Mouse (Mus musculus) adrenal gland, adult 8-10 months (tissue): ENCODE measurements around the gene Sys1. TPM values are rescaled to one million over a fixed set of nuclear protein-coding genes. Genes with fewer than 3 reads are reported as not detected.

ENCODE experiments used
- total RNA-seq, 4 experiments: library from RNA; stranded (reverse); gene quantifications; 2 replicates each; pipeline ENCODE4 v1.2.4; 2022

Sys1 gene
- total RNA-seq, 4 experiments from 2014 or later = 26.2 to 34.8 (median 30.9) TPM

Other genes with a start within 250 kb of the Sys1 start
- gene Wfdc15b, start 235.3 kb upstream of the Sys1 start, total RNA-seq = not detected
- gene Svs2, start 218.5 kb upstream of the Sys1 start, total RNA-seq = not detected
- not detected for gene Svs3b, start 200.3 kb upstream of the Sys1 start, total RNA-seq
- gene Svs4, start 178.5 kb upstream of the Sys1 start, total RNA-seq = not detected
- not detected for gene Svs3a, start 167.7 kb upstream of the Sys1 start, total RNA-seq
- not detected for gene Svs6, start 140.2 kb upstream of the Sys1 start, total RNA-seq
- gene Svs5, start 124.2 kb upstream of the Sys1 start, total RNA-seq = 1 to 10 TPM in 3 of 4 experiments, under 1 TPM in 1; 0.51 to 2.4 (median 2.3) TPM
- gene Slpi, start 67.9 kb upstream of the Sys1 start, total RNA-seq = 10 to 100 TPM in 3 of 4 experiments, 1 to 10 TPM in 1; 8.5 to 24.2 (median 22.2) TPM
- not detected for gene Rbpjl, start 53.8 kb upstream of the Sys1 start, total RNA-seq
- under 1 TPM; 0.38 to 0.81 (median 0.67) TPM for gene Matn4, start 51.8 kb upstream of the Sys1 start, total RNA-seq
- 100 to 1,000 TPM in 2 of 4 experiments, 10 to 100 TPM in 2; 89.0 to 114 (median 105) TPM for gene Sdc4, start 13.1 kb upstream of the Sys1 start, total RNA-seq
- 1 to 10 TPM in 3 of 4 experiments, not detected in 1; 2.3 to 7.3 (median 4.6) TPM for gene Gm20458, start 4.0 kb downstream of the Sys1 start, total RNA-seq
- gene Trp53tg5, start 16.8 kb downstream of the Sys1 start, total RNA-seq = not detected
- 10 to 100 TPM in 2 of 4 experiments, 1 to 10 TPM in 2; 5.4 to 18.3 (median 11.6) TPM for gene Dbndd2, start 29.1 kb downstream of the Sys1 start, total RNA-seq
- gene Pigt, start 40.6 kb downstream of the Sys1 start, total RNA-seq = 10 to 100 TPM; 75.7 to 93.8 (median 88.6) TPM
- gene Wfdc2, start 105.4 kb downstream of the Sys1 start, total RNA-seq = not detected
- gene Spint3, start 116.5 kb downstream of the Sys1 start, total RNA-seq = not detected
- gene Wfdc6a, start 128.5 kb downstream of the Sys1 start, total RNA-seq = under 1 TPM; 0.38 to 0.77 (median 0.52) TPM
- not detected for gene Eppin, start 136.6 kb downstream of the Sys1 start, total RNA-seq
- not detected for gene Wfdc6b, start 156.6 kb downstream of the Sys1 start, total RNA-seq
- gene Wfdc8, start 156.7 kb downstream of the Sys1 start, total RNA-seq = under 1 TPM in 2 of 4 experiments, not detected in 2; 0.35 to 0.89 TPM
- not detected for gene Wfdc16, start 181.8 kb downstream of the Sys1 start, total RNA-seq
- not detected for gene Wfdc10, start 199.1 kb downstream of the Sys1 start, total RNA-seq
- gene Wfdc9, start 199.6 kb downstream of the Sys1 start, total RNA-seq = not detected
- not detected for gene Wfdc11, start 217.1 kb downstream of the Sys1 start, total RNA-seq
- gene Wfdc13, start 228.1 kb downstream of the Sys1 start, total RNA-seq = not detected
- not detected for gene Spint4, start 241.5 kb downstream of the Sys1 start, total RNA-seq